Mouse (Mus musculus) frontal cortex, postnatal 36 days (tissue): Measurements from ENCODE around the gene Zfand3.

Source experiments
- DNase-seq, 2 experiments: peaks; one replicate each; pipeline ENCODE4 v3.0.0; 2022; ENCODE audit warnings: low spot score in 2 of 2

Gene Zfand3

DNA sequence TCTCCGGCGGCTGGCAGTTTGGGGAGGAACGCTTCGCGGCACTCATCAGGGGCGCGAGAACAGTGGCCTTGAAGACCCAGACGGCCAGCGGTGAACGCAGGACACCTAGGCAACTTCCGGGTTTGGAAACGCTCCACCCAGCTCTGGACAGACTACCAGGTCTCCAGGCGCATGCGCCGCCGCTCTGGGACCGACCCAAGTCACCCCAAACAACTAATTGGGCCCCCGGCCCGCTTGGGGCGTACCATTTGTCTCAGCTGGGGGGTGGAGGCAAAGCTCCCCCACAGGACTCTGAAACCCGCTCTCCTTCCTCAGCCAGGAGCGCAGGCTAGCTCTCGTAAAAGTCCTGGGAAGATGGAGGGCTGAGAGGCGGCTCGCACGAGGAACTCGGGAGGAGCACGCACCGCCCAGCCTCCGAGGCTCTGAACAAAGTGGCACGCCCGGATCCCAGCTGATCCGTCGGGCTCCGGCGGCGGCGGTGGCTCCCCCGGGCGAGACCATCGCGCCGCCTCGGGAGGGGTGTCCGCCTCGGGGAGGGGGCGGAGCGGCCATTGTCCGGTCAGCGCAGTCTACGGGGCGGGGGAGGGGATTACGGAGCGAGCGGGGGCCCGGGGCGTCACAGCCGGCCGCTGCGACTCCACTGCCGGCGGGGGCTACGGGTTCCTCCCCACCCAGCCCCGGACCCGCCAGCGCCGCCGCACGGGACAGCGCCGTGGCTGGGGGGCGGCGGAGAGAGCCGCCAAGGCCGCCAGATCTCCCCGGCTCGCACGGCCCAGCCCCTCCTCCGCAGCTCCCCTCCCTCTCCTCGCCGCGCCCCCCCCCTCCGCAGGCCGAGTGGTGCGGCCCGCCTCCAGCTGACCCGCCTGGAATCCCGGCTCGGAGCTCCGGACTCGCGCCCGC, at the start of gene Zfand3:
Gene Zfand3 (plus strand): TSS at position 531 of the 900 bp plus-strand sequence.
- peak; percentile 89 to 93 for DNase-seq

DNA sequence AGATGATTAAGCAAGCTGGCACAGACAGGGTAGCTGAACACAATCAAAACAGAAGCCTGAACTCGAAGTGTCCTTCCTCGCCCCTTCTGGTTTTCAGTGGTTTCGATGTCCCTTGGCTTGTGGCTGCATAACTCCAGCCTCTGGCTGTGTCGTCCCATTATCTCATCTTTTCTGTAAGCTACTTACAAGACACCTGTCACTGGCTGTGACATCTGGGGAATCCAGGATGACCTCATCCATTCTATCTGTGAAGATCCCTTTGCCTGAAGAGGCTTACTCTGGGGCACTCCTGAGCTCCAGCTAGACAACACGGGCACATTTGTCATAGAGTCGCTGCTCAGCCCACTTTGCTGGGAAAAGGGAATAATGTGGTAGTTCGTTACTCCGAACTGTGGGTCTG, 48.7 kb upstream of the Zfand3 start:
- DNase-seq: no peak

DNA sequence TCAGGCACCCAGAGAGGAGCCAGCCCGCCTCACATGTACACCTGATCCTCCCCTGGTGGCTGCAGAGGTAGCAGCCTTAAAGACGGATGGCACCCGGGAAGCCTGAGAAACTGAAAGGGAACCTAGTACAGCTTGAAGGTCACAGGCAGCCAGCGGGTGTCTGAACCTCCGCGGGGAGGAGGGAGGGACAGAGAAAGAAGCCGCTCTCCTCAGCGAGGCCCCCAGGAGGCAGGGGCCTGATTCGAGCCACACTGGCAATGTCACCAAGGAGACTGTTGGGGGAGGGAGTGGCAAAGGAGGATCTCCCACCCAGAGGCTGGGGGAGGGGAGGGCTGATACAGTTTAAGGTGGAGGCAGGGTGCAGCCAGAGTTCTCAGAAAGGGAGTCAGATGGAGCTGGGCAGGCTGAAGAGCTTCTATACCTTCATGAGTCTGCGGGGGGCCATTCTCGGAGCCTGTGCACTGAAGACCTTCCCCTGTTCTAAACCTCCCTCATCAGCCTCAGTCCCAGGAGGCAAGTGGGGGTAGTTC, 40.7 kb upstream of the Zfand3 start:
- DNase-seq: no peak

DNA sequence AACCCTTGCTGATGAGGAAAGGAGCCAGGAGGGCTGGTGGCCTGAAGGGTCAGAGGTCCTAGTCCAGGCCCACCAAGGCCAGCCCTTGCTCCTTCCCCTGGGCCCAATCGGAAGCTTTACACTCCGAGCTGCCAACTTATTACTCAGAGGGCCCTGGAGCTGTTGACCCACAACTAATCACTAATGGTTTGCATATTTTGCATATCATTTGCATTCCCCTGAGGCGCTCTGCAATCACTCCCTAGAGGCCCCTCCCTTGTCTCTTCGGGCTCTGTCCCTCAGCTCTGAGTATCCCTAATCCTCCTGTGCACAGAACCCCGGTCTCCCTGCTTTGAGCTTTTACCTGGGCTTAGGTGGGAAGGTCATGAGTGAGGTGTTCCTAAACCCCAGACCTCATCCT, 39.0 kb upstream of the Zfand3 start:
- DNase-seq: no peak

DNA sequence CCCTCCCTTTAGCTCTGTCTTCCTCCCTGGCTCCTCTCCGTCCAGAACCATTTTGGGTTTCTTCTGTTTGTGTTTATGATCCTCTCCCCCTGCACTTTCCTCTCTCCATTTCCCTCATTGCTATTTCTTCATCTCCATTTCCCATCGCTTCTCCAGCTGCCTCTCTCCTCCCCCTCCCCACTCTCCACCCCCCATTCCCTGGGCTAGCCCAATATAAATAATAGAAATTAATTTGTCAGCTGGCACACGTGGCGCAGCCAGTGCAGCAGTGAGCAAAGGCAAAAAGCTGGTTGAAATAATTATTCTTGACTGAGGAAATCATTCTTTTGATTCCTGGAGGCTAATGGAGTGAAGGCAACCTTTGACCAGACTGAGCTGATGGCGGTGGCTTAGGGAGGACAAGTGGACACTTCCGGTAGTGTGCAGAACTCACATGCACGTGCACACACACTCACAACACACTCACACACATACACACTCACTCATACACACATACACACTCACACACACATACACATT, 34.4 kb upstream of the Zfand3 start, which contains the start of gene Mdga1:
Gene Mdga1 (minus strand): TSS at position 51 of the 519 bp plus-strand sequence.
- no peak for DNase-seq

DNA sequence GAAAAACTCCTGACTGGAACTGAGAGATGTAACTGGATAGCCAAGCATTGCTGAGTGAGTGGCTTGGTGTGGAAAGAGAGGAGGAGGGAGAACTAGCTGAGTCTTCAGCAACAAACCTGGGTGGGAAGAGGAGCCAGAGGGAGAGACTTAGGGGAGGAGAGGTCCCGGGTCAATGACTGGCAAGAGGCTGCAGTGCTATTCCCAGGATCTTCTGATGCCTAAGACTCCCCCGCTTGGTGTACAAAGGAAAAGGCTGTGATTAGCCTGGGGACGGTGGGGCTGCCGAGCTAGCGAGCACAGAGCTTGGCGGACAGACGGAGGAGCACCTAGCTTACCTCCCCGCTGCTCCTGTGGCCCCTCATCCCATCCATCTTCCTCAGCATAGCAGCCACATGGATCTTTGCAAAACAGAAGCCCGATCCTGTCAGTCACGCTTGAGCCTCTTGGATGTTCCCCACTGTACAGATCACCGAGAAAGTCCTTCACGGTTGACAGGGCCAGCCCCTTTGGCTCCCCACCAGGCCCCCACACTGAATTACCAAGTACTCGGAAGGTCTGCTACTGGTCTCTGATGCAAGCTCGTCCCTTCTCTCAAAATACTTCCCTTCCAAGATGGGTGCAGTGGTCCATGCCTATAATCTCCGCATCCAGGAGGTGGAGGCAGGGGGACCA, 32.6 kb upstream of the Zfand3 start:
- no peak for DNase-seq

DNA sequence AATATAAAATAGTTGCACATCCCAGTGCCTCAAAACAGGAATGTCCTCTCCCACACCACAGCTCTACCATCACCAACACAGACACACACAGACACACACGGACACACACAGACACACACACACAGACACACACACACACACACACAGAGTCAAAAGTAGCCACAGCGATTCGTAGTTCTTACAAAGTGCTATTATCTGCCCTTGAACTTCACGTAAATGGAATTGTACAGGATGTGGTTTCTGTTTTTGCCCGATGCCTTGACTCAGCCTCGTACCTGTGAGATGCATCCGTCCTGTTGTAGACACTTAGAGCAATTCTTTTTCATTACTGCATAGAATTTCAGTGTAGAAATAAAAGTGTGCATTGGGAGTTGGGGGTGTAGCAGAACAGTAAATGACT, 31.3 kb upstream of the Zfand3 start:
- DNase-seq: no peak

DNA sequence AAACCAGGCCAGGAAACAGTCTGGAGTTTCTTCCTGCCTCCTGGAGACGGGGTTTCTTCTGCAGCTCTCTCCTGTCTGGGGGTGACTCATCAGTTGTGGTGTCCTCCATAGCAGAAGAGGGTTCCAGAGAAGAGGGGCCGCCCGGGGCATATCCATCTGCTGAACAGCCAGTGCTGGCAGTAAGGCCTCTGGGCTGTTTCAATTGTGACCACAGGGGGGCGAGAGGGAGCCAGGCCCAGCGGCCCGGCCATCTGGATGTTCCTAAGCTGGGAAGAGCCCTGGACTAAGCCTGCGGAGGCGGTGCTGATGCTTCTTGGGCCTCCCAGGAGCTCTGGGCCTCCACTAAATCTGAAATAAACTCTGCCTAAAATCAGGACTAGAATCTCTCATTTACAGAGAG, 28.8 kb upstream of the Zfand3 start:
- peak; percentile 89 to 92 for DNase-seq

DNA sequence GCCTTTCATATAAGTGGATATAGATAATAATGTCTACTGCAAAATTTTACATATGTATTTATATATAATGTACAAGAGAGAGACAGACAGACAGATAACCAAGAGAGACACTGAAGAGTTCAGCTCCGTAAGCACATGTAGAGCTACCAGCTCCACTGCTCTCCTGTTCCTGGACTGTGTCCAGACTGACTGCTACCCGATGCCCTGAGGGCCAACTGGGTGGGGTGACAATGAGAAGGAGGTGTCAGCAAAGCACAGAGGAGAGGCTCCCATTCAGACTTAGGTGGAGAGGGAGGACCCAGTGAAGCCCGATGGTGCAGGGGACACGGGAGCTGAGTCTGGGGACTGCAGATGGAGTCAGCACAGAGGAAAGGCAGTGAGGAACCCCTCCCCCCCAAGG, 25.5 kb upstream of the Zfand3 start:
- DNase-seq: no peak

DNA sequence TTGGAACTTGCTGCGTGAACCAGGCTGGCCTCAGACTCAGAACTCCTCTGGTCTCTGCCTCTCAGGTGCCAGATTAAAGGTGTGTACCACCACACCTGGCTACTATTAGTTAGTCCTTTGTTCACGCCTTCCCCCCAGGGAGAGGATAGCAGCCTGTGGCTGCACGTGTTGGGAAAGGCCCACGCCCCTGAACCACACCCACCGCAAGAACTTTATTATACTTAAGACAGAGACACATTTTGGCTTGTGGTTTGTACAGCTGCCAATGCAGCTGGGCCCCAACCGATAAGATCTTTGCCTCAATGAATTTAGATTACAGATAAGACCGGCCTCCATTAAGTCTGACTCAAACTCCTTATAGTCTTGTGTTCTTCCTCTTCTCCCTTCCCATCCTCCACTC, 24.7 kb upstream of the Zfand3 start:
- no peak for DNase-seq

DNA sequence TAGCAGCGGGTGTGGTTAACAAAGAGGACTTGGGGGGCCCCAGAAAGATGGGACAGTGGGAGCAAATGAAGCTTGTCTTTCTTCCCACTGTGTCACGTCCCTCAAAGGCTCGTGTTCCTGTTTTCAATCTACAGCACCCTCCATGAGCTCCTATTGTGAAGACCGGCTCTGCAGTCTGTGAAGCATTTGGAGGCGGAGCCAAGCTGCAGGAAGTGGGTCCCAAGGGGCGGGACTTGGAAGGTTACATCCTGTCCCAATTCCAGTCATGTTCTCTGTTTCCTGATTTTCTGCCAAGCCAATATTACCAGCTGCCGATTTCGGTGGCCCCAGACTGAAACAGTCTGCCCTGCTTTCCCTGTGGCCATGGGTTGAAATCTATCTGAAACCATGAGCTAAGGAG, 23.0 kb upstream of the Zfand3 start:
- no peak for DNase-seq

DNA sequence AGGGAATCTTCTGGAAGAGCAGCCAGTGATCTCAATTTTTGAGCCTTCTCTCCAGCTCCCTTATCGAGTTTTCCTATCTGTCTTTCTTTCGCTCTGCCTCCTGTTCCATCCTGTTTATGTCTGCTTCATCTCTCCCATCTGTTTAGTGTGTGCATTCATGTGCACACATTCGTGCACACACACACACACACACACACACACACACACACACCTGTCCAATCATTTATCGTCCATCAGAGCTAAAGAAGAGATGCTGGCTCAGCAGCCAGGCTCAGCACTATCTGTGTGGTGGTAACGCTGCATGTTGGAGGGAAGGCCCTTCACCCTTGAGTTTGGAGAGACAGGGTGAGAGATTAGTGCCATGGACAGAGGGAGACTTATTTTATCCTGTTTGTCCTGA, 21.3 kb upstream of the Zfand3 start:
- no peak for DNase-seq

DNA sequence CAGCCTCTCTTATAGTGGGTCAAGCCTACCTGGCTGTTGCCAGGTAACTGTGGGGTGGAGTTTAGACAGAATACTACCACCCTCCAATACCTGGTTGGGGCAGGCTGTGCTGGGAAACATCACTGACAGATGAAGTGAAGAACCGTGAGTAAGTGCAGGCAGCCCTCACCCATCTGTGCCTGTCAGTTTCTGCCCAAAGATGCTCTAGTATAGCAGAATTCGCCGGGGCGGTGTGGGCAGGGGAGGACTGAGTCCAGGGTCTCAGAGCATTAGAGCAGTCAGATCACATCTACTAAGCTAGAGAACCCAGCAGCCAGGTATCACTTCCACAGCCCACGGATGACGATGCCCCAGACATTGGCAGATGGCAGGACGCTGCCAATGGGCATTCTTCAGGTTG, 19.6 kb upstream of the Zfand3 start:
- peak in 1 of 2 experiments; percentile 31 for DNase-seq

DNA sequence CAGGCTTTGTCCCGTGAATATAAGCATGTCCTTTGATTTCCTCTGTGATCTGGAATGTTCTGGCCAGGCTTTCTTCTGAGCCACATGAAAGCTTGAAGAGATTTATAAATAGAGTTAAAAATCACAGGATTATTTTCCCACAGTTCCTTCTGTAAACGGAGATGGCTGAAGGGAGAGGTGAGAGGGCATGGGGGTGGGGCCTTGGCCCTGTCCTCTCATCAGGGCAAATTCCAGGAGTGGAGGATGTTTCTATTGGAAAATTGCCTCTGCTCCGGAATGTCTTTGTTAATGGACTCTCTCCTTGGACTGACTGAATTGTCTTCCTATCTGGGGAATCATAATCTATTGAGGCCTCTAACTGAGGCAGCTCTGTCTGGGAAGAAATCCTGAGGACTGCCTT, 19.0 kb upstream of the Zfand3 start:
- no peak for DNase-seq

DNA sequence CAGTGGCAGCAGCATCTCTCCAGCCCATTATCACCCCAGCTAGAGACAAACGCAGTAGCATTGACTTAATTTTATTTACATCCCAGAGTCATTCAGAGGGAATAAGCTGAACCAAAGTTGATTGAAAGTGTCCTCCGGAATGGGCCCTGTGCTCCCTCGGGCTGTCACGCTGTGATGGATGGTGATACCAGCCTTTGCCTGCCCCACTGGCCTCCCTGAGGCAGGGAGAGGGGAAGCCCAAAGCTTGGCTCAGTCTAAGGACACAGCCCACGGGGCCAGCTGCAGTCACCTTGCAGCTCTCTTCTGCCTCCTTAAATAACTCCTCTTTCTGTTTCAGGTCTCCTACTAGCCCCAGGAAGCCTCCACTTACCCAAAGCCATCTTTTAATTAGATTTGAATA, 16.4 kb upstream of the Zfand3 start:
- DNase-seq: no peak

DNA sequence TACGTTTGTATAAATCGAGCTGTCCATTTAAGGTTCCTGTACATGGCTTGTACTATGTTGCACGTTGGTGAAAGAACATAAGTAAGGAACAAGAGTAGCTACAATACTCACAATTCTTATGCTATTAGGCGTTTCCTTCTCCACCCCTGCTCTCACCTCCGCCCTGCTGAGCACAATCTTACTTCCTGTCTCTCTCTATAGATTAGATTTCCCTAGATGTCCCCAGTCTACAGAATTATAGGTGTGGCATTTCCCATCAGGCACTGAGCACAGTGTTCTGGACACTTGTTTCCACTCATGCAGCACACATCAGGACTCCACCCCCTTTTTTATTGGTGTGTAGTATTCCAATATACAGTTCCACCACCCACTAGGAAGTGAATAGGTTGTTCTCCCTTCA, 14.9 kb upstream of the Zfand3 start:
- DNase-seq: no peak

DNA sequence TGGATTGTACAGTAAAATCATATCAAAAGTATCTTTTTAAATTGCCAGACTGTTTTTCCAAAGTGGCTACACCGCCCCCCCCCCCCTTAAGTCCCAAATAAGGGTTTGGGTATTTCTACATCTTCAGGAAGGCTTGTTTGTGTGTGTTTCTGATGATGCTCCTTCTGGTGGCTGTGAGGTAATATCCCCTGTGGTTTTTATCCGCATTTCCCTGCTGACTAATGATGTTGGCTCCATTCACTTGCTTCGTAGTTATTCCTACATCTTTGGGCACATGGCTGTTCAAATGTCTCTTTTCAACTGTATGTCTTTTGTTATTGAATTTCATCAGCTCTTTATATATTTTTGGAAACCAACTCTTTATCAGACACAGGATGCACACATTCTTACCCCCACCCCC, 14.4 kb upstream of the Zfand3 start:
- no peak for DNase-seq

DNA sequence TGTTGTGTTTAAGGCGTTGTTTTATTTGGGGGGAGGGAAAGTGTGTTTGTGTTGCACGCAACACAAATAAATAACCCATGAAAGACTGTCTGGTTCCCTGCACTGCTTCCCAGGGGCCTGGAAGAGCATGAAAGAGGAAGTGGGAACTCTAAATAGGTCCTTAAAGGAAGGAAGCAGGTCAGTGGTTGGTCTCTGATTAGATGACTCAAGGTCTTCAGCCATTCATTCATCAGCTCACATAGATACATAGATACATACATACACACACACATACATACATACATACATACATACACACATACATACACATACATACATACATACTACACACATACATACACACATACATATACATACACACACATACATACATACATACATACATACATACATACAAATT, 13.7 kb upstream of the Zfand3 start:
- no peak for DNase-seq

DNA sequence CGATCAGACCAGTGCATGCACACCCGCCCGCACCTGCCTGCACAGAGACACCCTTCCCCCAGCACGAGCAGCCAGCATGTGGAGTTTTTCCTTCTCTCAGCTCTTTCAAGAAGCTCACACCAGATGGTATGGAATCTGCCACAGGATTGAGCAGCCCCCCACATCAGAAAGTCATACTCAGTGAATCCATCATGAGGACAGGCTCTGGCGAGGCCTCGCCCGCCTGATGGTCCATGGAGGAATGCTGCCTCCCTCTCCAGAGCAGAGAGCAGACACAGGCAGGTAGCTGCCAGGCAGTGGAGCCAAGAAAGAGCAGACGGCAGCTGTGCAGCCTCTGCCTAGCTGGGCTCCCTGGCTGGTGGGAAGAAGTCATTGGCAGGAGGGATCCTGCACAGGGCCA, 11.0 kb upstream of the Zfand3 start:
- DNase-seq: peak; percentile 53 to 78

DNA sequence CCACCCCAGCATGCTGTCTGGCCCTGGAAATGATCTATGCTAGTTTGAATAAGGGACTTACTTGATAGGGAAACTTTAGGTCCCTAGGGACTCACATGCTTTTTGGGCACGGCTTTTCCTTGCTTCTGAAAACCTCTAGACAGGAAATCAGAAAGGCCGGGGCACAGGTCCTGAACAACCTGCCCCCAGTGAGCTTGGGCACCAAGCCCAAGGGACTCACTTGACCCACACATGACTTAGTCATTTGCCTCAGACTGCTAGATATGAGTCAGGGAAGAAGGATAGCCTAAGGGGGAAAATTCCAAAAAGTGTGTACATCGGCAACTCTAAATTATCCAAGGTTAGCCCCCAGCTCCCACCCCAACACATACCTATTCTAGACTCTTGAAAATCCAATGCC, 10.5 kb upstream of the Zfand3 start:
- no peak for DNase-seq

DNA sequence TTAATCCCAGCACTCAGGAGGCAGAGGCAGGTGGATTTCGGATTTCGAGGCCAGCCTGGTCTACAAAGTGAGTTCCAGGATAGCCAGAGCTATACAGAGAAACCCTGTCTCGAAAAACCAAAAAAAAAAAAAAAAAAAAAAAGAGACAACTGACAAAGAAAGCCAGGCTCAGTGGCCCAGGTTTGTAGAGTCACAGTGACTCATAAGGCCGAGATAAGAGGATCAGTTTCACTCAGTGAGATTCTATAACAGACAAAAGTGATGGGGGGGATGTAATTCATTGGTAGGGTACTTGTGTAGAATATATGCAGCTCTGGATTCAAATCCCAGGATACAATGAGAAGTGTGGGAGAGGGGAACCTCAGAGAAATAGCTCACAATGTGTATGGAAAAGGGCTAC, 10.1 kb upstream of the Zfand3 start:
- DNase-seq: no peak

DNA sequence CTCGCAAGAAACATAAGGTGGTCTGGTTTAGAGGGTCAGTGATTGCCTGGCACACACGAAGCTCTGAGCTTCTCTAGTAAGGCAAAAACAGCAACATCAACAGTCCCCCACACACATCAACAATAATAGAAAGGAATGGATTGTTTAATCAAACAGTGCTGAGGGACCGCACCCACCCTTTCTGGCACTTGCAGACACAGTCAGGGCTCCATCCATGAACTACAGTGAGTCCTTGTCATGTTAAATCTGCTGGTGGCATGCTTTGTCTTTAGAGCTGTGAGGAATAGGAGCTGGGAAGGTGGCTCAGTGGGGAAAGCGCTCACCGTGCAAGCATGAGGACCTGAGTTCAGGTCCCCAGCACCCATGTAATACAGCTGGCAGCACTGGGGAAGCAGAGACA, 8.5 kb upstream of the Zfand3 start:
- DNase-seq: no peak

DNA sequence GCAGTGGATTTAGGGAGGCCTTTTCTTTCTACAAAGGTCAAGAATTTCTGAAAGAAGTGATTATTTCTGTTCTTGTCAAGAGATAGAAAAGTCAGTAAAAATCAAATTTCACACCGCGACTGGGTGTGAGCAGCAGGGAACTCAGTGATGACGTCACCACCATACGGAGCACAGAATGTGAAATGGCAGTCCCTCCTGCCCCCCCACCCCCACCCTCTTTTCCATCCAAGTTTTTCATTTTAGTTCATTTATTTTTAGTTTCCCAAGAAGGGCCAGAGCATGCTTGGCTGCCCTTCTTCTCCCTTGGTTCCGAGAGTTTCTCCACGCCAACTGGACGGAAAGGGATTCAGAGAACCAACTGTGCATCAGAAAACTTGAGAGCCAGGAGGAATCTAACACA, 6.8 kb upstream of the Zfand3 start:
- DNase-seq: no peak
